ENCODE assay signal across 23 mouse cellular contexts in genomic region chr7:68230831-68231230, GRCm38 (mm10). TPM values are rescaled to one million over a fixed set of nuclear protein-coding genes. Genes with fewer than 3 reads are reported as not detected.
A peak's percentile ranks its signal among the peaks of the same experiment; 100 is the strongest.
DNase-seq lines count a peak whose midpoint lies in the region; ATAC-seq and TF ChIP-seq lines count a peak whose summit lies in the region.
"Had no signal": no experiment of that assay in that cellular context is flagged by ENCODE, and none has a peak within 500 bp of the region (broad histone marks: within the 10 kb centered on the region; RNA-seq: fewer than 3 reads in every experiment).

No protein-coding gene starts in this region.

- no peaks in the 10 kb centered on the region for H3K9me3 ChIP-seq in forebrain, embryonic 15.5 days
- H3K9me3 ChIP-seq in forebrain, embryonic 11.5 days (ENCODE audit: control insufficient read depth, low read length) = no peaks in the 10 kb centered on the region
- no peaks in the 10 kb centered on the region for H3K9me3 ChIP-seq in hindbrain, embryonic 16.5 days (ENCODE audit: control insufficient read depth, low read length)
- H3K9me3 ChIP-seq in hindbrain, embryonic 13.5 days = no peaks in the 10 kb centered on the region
- no peaks in the 10 kb centered on the region for H3K9me3 ChIP-seq in midbrain, postnatal 0 days (ENCODE audit: low read length)
- no peaks in the 10 kb centered on the region for H3K9me3 ChIP-seq in midbrain, embryonic 16.5 days (replicated peaks; ENCODE audit: control insufficient read depth, low read length, poor library complexity, severe bottlenecking)
- H3K9me3 ChIP-seq: embryonic facial prominence, embryonic 12.5 days; heart, embryonic 10.5 days; kidney, embryonic 15.5 days had no signal

- no peak overlapping the region for H3K4me3 ChIP-seq in forebrain, embryonic 15.5 days
- no peak overlapping the region for H3K4me3 ChIP-seq in forebrain, embryonic 11.5 days (ENCODE audit: low read depth, low read length)
- no peak overlapping the region for H3K4me3 ChIP-seq in hindbrain, embryonic 16.5 days (ENCODE audit: low read length)
- no peak overlapping the region for H3K4me3 ChIP-seq in hindbrain, embryonic 13.5 days
- H3K4me3 ChIP-seq in midbrain, postnatal 0 days (ENCODE audit: low read depth, low read length) = no peak overlapping the region
- no peak overlapping the region for H3K4me3 ChIP-seq in midbrain, embryonic 16.5 days (ENCODE audit: low read depth, low read length)
- H3K4me3 ChIP-seq: embryonic facial prominence, embryonic 12.5 days; heart, embryonic 10.5 days; kidney, embryonic 15.5 days had no signal

- peak; percentile 72 to 82 for DNase-seq in cerebellum, postnatal 10 days
- DNase-seq in cerebellum, adult 9-10 months = no peak
- no peak for DNase-seq in forebrain, embryonic 11.5 days (ENCODE audit: low spot score)
- peak; percentile 43 for DNase-seq in midbrain, postnatal 0 days (ENCODE audit: low spot score)
- DNase-seq: adrenal gland, postnatal 25 days; cerebellum, adult 11 months; cerebellum, adult 8-10 months; gastrocnemius, postnatal 36 days; heart, adult 18-20 months; heart, postnatal 10 days; kidney, adult 2 months had no signal

- no peak overlapping the region for H3K27ac ChIP-seq in forebrain, embryonic 15.5 days (replicated peaks)
- H3K27ac ChIP-seq in forebrain, embryonic 11.5 days (ENCODE audit: low read depth, low read length) = no peak overlapping the region
- H3K27ac ChIP-seq in hindbrain, embryonic 16.5 days (ENCODE audit: low read depth, low read length) = peak overlapping the region; percentile 39; the same call in 1 of the 2 replicates
- H3K27ac ChIP-seq in hindbrain, embryonic 13.5 days = no peak overlapping the region
- no peak overlapping the region for H3K27ac ChIP-seq in midbrain, postnatal 0 days (ENCODE audit: low read depth, low read length)
- no peak overlapping the region for H3K27ac ChIP-seq in midbrain, embryonic 16.5 days (ENCODE audit: low read length)
- H3K27ac ChIP-seq: embryonic facial prominence, embryonic 12.5 days; heart, embryonic 10.5 days; kidney, embryonic 15.5 days had no signal

- TF ChIP-seq CTCF in midbrain, postnatal 0 days (IDR thresholded peaks at IDR 0.05) = no peak

- peak; percentile 29; the same call in 1 of the 2 replicates for ATAC-seq in forebrain, embryonic 15.5 days (replicated peaks)
- no peak for ATAC-seq in forebrain, embryonic 11.5 days (replicated peaks; ENCODE audit: low FRiP score)
- ATAC-seq in hindbrain, embryonic 16.5 days = peak; percentile 48; the same call in 1 of the 2 replicates
- no peak for ATAC-seq in hindbrain, embryonic 13.5 days (ENCODE audit: low FRiP score)
- ATAC-seq in midbrain, postnatal 0 days (ENCODE audit: low FRiP score) = no peak
- ATAC-seq in midbrain, embryonic 16.5 days = no peak
- ATAC-seq: intestine, embryonic 16.5 days had no signal

- no peak overlapping the region for H3K9ac ChIP-seq in forebrain, embryonic 15.5 days (replicated peaks)
- H3K9ac ChIP-seq in forebrain, embryonic 11.5 days (ENCODE audit: low read length) = no peak overlapping the region
- H3K9ac ChIP-seq in hindbrain, embryonic 16.5 days (ENCODE audit: low read depth, low read length) = no peak overlapping the region
- H3K9ac ChIP-seq in hindbrain, embryonic 13.5 days = no peak overlapping the region
- H3K9ac ChIP-seq in midbrain, postnatal 0 days (replicated peaks; ENCODE audit: low read length, poor library complexity, severe bottlenecking) = no peak overlapping the region
- no peak overlapping the region for H3K9ac ChIP-seq in midbrain, embryonic 16.5 days (ENCODE audit: low read depth, low read length)
- H3K9ac ChIP-seq: embryonic facial prominence, embryonic 12.5 days; kidney, embryonic 15.5 days had no signal

- H3K27me3 ChIP-seq in forebrain, embryonic 15.5 days = no peaks in the 10 kb centered on the region
- no peaks in the 10 kb centered on the region for H3K27me3 ChIP-seq in forebrain, embryonic 11.5 days (ENCODE audit: control insufficient read depth, insufficient read depth, low read length)
- H3K27me3 ChIP-seq in hindbrain, embryonic 16.5 days (replicated peaks; ENCODE audit: control insufficient read depth, insufficient read depth, low read length) = no peaks in the 10 kb centered on the region
- no peaks in the 10 kb centered on the region for H3K27me3 ChIP-seq in hindbrain, embryonic 13.5 days
- H3K27me3 ChIP-seq in midbrain, postnatal 0 days (ENCODE audit: insufficient read depth, low read length) = no peaks in the 10 kb centered on the region
- H3K27me3 ChIP-seq in midbrain, embryonic 16.5 days (ENCODE audit: control insufficient read depth, insufficient read depth, low read depth, low read length) = no peaks in the 10 kb centered on the region
- H3K27me3 ChIP-seq: embryonic facial prominence, embryonic 12.5 days; kidney, embryonic 15.5 days had no signal

- peaks cover 24% of the 10 kb centered on the region for H3K4me1 ChIP-seq in forebrain, embryonic 15.5 days
- H3K4me1 ChIP-seq in forebrain, embryonic 11.5 days (replicated peaks; ENCODE audit: control insufficient read depth, insufficient read depth, low read length) = peaks cover 3% of the 10 kb centered on the region; the same call in 1 of the 2 replicates
- peaks cover 8% of the 10 kb centered on the region for H3K4me1 ChIP-seq in hindbrain, embryonic 16.5 days (ENCODE audit: control insufficient read depth, insufficient read depth, low read depth, low read length)
- peaks cover 20% of the 10 kb centered on the region for H3K4me1 ChIP-seq in hindbrain, embryonic 13.5 days (replicated peaks)
- 0 out of 2 replicates have a peak, but pooled peaks cover 3% of the 10 kb centered on the region for H3K4me1 ChIP-seq in midbrain, postnatal 0 days (ENCODE audit: insufficient read depth, low read length)
- peaks cover 9% of the 10 kb centered on the region for H3K4me1 ChIP-seq in midbrain, embryonic 16.5 days (ENCODE audit: control insufficient read depth, insufficient read depth, low read length)

- H3K36me3 ChIP-seq in forebrain, embryonic 15.5 days = peaks cover 6% of the 10 kb centered on the region; the same call in 1 of the 2 replicates
- H3K36me3 ChIP-seq in forebrain, embryonic 11.5 days (ENCODE audit: control insufficient read depth, insufficient read depth, low read length) = no peaks in the 10 kb centered on the region; the same call in 1 of the 2 replicates
- H3K36me3 ChIP-seq in hindbrain, embryonic 16.5 days (ENCODE audit: control insufficient read depth, insufficient read depth, low read length) = no peaks in the 10 kb centered on the region; the same call in 1 of the 2 replicates
- peaks cover 30% of the 10 kb centered on the region for H3K36me3 ChIP-seq in hindbrain, embryonic 13.5 days
- H3K36me3 ChIP-seq in midbrain, postnatal 0 days (ENCODE audit: insufficient read depth, low read length) = peaks cover 14% of the 10 kb centered on the region
- 0 out of 2 replicates have a peak, but pooled peaks cover 2% of the 10 kb centered on the region for H3K36me3 ChIP-seq in midbrain, embryonic 16.5 days (ENCODE audit: control insufficient read depth, insufficient read depth, low read length)

- WGBS in forebrain, embryonic 15.5 days = 70% methylated on average over 9 of the region's 9 CpGs
- 94% methylated on average over 9 of the region's 9 CpGs for WGBS in forebrain, embryonic 11.5 days
- 72% methylated on average over 9 of the region's 9 CpGs for WGBS in hindbrain, embryonic 16.5 days
- 93% methylated on average over 9 of the region's 9 CpGs for WGBS in hindbrain, embryonic 13.5 days
- 89% methylated on average over 9 of the region's 9 CpGs for WGBS in midbrain, postnatal 0 days
- WGBS in midbrain, embryonic 16.5 days = 88% methylated on average over 9 of the region's 9 CpGs

- no peak overlapping the region for H3K4me2 ChIP-seq in forebrain, embryonic 15.5 days (replicated peaks)
- H3K4me2 ChIP-seq in forebrain, embryonic 11.5 days (ENCODE audit: low read depth, low read length, severe bottlenecking) = no peak overlapping the region
- H3K4me2 ChIP-seq in hindbrain, embryonic 16.5 days (ENCODE audit: low read length) = no peak overlapping the region
- H3K4me2 ChIP-seq in hindbrain, embryonic 13.5 days = no peak overlapping the region
- no peak overlapping the region for H3K4me2 ChIP-seq in midbrain, postnatal 0 days (ENCODE audit: low read depth, low read length, poor library complexity, severe bottlenecking)
- no peak overlapping the region for H3K4me2 ChIP-seq in midbrain, embryonic 16.5 days (ENCODE audit: low read length)
- H3K4me2 ChIP-seq: embryonic facial prominence, embryonic 12.5 days; kidney, embryonic 15.5 days had no signal

RNA-seq across cellular contexts. Expression of gene Pgpep1l, which starts 33.2 kb away (rescaled TPM):
- not detected in 2 replicates for polyA plus RNA-seq in forebrain, embryonic 15.5 days (2015; fragmentation: Nextera tagmentation; extraction: Ambion mirVana)
- polyA plus RNA-seq in forebrain, embryonic 11.5 days (2014; fragmentation: Nextera tagmentation; extraction: Ambion mirVana) = not detected in 2 replicates
- polyA plus RNA-seq in hindbrain, embryonic 16.5 days (2015; fragmentation: Nextera tagmentation; extraction: Ambion mirVana) = not detected in 2 replicates
- polyA plus RNA-seq in hindbrain, embryonic 13.5 days (2015; fragmentation: Nextera tagmentation; extraction: Ambion mirVana) = not detected in 2 replicates
- total RNA-seq in midbrain, postnatal 0 days (2014; rRNA removed) = 1.2 TPM in 1 of 2 replicates, not detected in the other
- not detected in 2 replicates for polyA plus RNA-seq in midbrain, postnatal 0 days (2015; fragmentation: Nextera tagmentation; extraction: Ambion mirVana)
- not detected in 2 replicates for polyA plus RNA-seq in midbrain, embryonic 16.5 days (2015; fragmentation: Nextera tagmentation; extraction: Ambion mirVana)
- total RNA-seq: adrenal gland, postnatal 25 days; common myeloid progenitor, adult 5-6 weeks; heart, adult 18-20 months; heart, postnatal 10 days; hematopoietic stem cell, adult 5-6 weeks; MEL had no signal
- polyA plus RNA-seq: C2C12; embryonic facial prominence, embryonic 12.5 days; heart, embryonic 10.5 days; intestine, embryonic 16.5 days had no signal

RNA-seq across cellular contexts. Expression of gene Fam169b, which starts 42.8 kb away (rescaled TPM):
- polyA plus RNA-seq in forebrain, embryonic 15.5 days (2015; fragmentation: Nextera tagmentation; extraction: Ambion mirVana) = 0.10 TPM in 1 of 2 replicates, not detected in the other
- 0.19 and 0.39 TPM in 2 replicates for polyA plus RNA-seq in forebrain, embryonic 11.5 days (2014; fragmentation: Nextera tagmentation; extraction: Ambion mirVana)
- polyA plus RNA-seq in hindbrain, embryonic 16.5 days (2015; fragmentation: Nextera tagmentation; extraction: Ambion mirVana) = 0.26 TPM in 1 of 2 replicates, not detected in the other
- polyA plus RNA-seq in hindbrain, embryonic 13.5 days (2015; fragmentation: Nextera tagmentation; extraction: Ambion mirVana) = 0.14 TPM in 1 of 2 replicates, not detected in the other
- total RNA-seq in midbrain, postnatal 0 days (2014; rRNA removed) = not detected in 2 replicates
- 0.26 TPM in 1 of 2 replicates, not detected in the other for polyA plus RNA-seq in midbrain, postnatal 0 days (2015; fragmentation: Nextera tagmentation; extraction: Ambion mirVana)
- 0.16 TPM in 1 of 2 replicates, not detected in the other for polyA plus RNA-seq in midbrain, embryonic 16.5 days (2015; fragmentation: Nextera tagmentation; extraction: Ambion mirVana)
- total RNA-seq: adrenal gland, postnatal 25 days; MEL had no signal

Comparison
In these comparisons a context has a peak if more than half of its experiments do, and no peak if none do; other contexts are left out.
1. DNase-seq: peak in cerebellum, postnatal 10 days (2 of 2) and midbrain, postnatal 0 days (single experiment); none in cerebellum, adult 9-10 months (single experiment) and forebrain, embryonic 11.5 days (single experiment).
2. ATAC-seq: peak in forebrain, embryonic 15.5 days (single experiment) and hindbrain, embryonic 16.5 days (single experiment); none in forebrain, embryonic 11.5 days (single experiment), hindbrain, embryonic 13.5 days (single experiment), midbrain, postnatal 0 days (single experiment) and midbrain, embryonic 16.5 days (single experiment).